18 mouse cellular contexts compared by ENCODE assay signal in genomic region chr17:80152767-80153630, GRCm38 (mm10). TPM values are rescaled to one million over a fixed set of nuclear protein-coding genes. Genes with fewer than 3 reads are reported as not detected.
DNase-seq lines count a peak whose midpoint lies in the region; ATAC-seq and TF ChIP-seq lines count a peak whose summit lies in the region.
"Had no signal": no experiment of that assay in that cellular context is flagged by ENCODE, and none has a peak within 500 bp of the region (broad histone marks: within the 10 kb centered on the region; RNA-seq: fewer than 3 reads in every experiment).

No protein-coding gene starts in this region.

- H3K9me3 ChIP-seq in liver, embryonic 11.5 days (ENCODE audit: control insufficient read depth, low read length), result no peaks in the 10 kb centered on the region
- no peaks in the 10 kb centered on the region for H3K9me3 ChIP-seq in liver, postnatal 0 days (ENCODE audit: low read length)
- no peaks in the 10 kb centered on the region for H3K9me3 ChIP-seq in MEL (replicated peaks; ENCODE audit: insufficient read depth, low read length)
- no peaks in the 10 kb centered on the region for H3K9me3 ChIP-seq in midbrain, embryonic 16.5 days (replicated peaks; ENCODE audit: control insufficient read depth, low read length, poor library complexity, severe bottlenecking)
- no peaks in the 10 kb centered on the region for H3K9me3 ChIP-seq in intestine, embryonic 16.5 days (ENCODE audit: control insufficient read depth, low read length)
- H3K9me3 ChIP-seq in heart, embryonic 11.5 days (replicated peaks; ENCODE audit: control insufficient read depth, low read length), result no peaks in the 10 kb centered on the region
- H3K9me3 ChIP-seq: embryonic facial prominence, embryonic 13.5 days; limb, embryonic 12.5 days had no signal

- H3K36me3 ChIP-seq in liver, embryonic 11.5 days (ENCODE audit: control insufficient read depth, insufficient read depth, low read length), result no peaks in the 10 kb centered on the region
- no peaks in the 10 kb centered on the region for H3K36me3 ChIP-seq in liver, postnatal 0 days (replicated peaks; ENCODE audit: insufficient read depth, low read length)
- no peaks in the 10 kb centered on the region for H3K36me3 ChIP-seq in MEL (ENCODE audit: control insufficient read depth in 1 of 2, insufficient read depth in 2 of 2, low read length in 2 of 2)
- H3K36me3 ChIP-seq in midbrain, embryonic 16.5 days (ENCODE audit: control insufficient read depth, insufficient read depth, low read length), result no peaks in the 10 kb centered on the region
- no peaks in the 10 kb centered on the region for H3K36me3 ChIP-seq in intestine, embryonic 16.5 days (ENCODE audit: control insufficient read depth, insufficient read depth, low read length)
- no peaks in the 10 kb centered on the region for H3K36me3 ChIP-seq in heart, embryonic 11.5 days (ENCODE audit: control insufficient read depth, insufficient read depth, low read length)
- H3K36me3 ChIP-seq: embryonic facial prominence, embryonic 13.5 days; limb, embryonic 12.5 days had no signal

- H3K9ac ChIP-seq in liver, embryonic 11.5 days (ENCODE audit: low read depth, low read length), result no peak overlapping the region
- H3K9ac ChIP-seq in liver, postnatal 0 days (replicated peaks), result no peak overlapping the region
- H3K9ac ChIP-seq in MEL (ENCODE audit: control insufficient read depth, low read depth, low read length, poor library complexity, severe bottlenecking), result no peak overlapping the region
- no peak overlapping the region for H3K9ac ChIP-seq in midbrain, embryonic 16.5 days (ENCODE audit: low read depth, low read length)
- no peak overlapping the region for H3K9ac ChIP-seq in intestine, embryonic 16.5 days (ENCODE audit: low read depth, low read length)
- no peak overlapping the region for H3K9ac ChIP-seq in heart, embryonic 11.5 days (ENCODE audit: low read depth, low read length)
- H3K9ac ChIP-seq: embryonic facial prominence, embryonic 13.5 days; hindbrain, embryonic 14.5 days; limb, embryonic 12.5 days; lung, embryonic 14.5 days had no signal

- TF ChIP-seq POLR2A in MEL (IDR thresholded peaks at IDR 0.05; ENCODE audit: control insufficient read depth in 1 of 2, insufficient read depth in 1 of 2, low read depth in 1 of 2, low read length in 2 of 2, poor library complexity in 1 of 2), result no peak

- no peak for TF ChIP-seq EP300 in liver, postnatal 0 days (IDR thresholded peaks at IDR 0.05; ENCODE audit: low read depth)
- TF ChIP-seq EP300 in MEL (IDR thresholded peaks at IDR 0.05; ENCODE audit: low read depth in 1 of 2, low read length in 2 of 2), result 0 out of 4 replicates have a peak, but pooled peaks of 1 of the 2 experiments have one; percentile 23

- H3K27ac ChIP-seq in liver, embryonic 11.5 days (ENCODE audit: low read depth, low read length), result no peak overlapping the region
- no peak overlapping the region for H3K27ac ChIP-seq in liver, postnatal 0 days (ENCODE audit: low read depth)
- no peak overlapping the region for H3K27ac ChIP-seq in MEL (ENCODE audit: control insufficient read depth, low read depth, low read length)
- no peak overlapping the region; the same call in 1 of the 2 replicates for H3K27ac ChIP-seq in midbrain, embryonic 16.5 days (ENCODE audit: low read length)
- H3K27ac ChIP-seq in intestine, embryonic 16.5 days (ENCODE audit: low read length), result no peak overlapping the region
- H3K27ac ChIP-seq in heart, embryonic 11.5 days (ENCODE audit: low read depth, low read length), result no peak overlapping the region
- H3K27ac ChIP-seq: embryonic facial prominence, embryonic 13.5 days; hindbrain, embryonic 14.5 days; limb, embryonic 12.5 days had no signal

- H3K4me1 ChIP-seq in liver, embryonic 11.5 days (replicated peaks; ENCODE audit: control insufficient read depth, insufficient read depth, low read length), result peaks cover 3% of the 10 kb centered on the region; the same call in 1 of the 2 replicates
- H3K4me1 ChIP-seq in liver, postnatal 0 days (ENCODE audit: insufficient read depth), result no peaks in the 10 kb centered on the region
- H3K4me1 ChIP-seq in MEL (ENCODE audit: control insufficient read depth in 1 of 2, insufficient read depth in 2 of 2, low read length in 2 of 2), result 0 out of 4 replicates have a peak, but pooled peaks cover 0 to 3% of the 10 kb centered on the region in 2 experiments
- H3K4me1 ChIP-seq in midbrain, embryonic 16.5 days (ENCODE audit: control insufficient read depth, insufficient read depth, low read length), result peaks cover 6% of the 10 kb centered on the region; the same call in 1 of the 2 replicates
- peaks cover 5% of the 10 kb centered on the region; the same call in 1 of the 2 replicates for H3K4me1 ChIP-seq in intestine, embryonic 16.5 days (ENCODE audit: control insufficient read depth, insufficient read depth, low read length)
- peaks cover 7% of the 10 kb centered on the region; the same call in 1 of the 2 replicates for H3K4me1 ChIP-seq in heart, embryonic 11.5 days (ENCODE audit: control insufficient read depth, insufficient read depth, low read length)
- H3K4me1 ChIP-seq: limb, embryonic 12.5 days had no signal

- H3K4me2 ChIP-seq in liver, embryonic 11.5 days, result no peak overlapping the region
- H3K4me2 ChIP-seq in liver, postnatal 0 days (ENCODE audit: low read depth, low read length), result no peak overlapping the region
- no peak overlapping the region for H3K4me2 ChIP-seq in midbrain, embryonic 16.5 days (ENCODE audit: low read length)
- no peak overlapping the region for H3K4me2 ChIP-seq in intestine, embryonic 16.5 days (ENCODE audit: low read depth, low read length)
- no peak overlapping the region for H3K4me2 ChIP-seq in heart, embryonic 11.5 days
- H3K4me2 ChIP-seq: embryonic facial prominence, embryonic 13.5 days; hindbrain, embryonic 14.5 days; limb, embryonic 12.5 days; lung, embryonic 14.5 days had no signal

- no peaks in the 10 kb centered on the region for H3K79me2 ChIP-seq in MEL (ENCODE audit: control insufficient read depth, insufficient read depth, low read length, poor library complexity)

- no peak overlapping the region for H3K4me3 ChIP-seq in liver, embryonic 11.5 days (ENCODE audit: low read depth, low read length)
- H3K4me3 ChIP-seq in liver, postnatal 0 days (ENCODE audit: low read depth, low read length), result no peak overlapping the region
- H3K4me3 ChIP-seq in MEL (ENCODE audit: control insufficient read depth in 1 of 2, insufficient read depth in 1 of 2, low read depth in 2 of 2, low read length in 2 of 2), result no peak overlapping the region
- H3K4me3 ChIP-seq in midbrain, embryonic 16.5 days (ENCODE audit: low read depth, low read length), result no peak overlapping the region
- H3K4me3 ChIP-seq in intestine, embryonic 16.5 days (ENCODE audit: low read length), result no peak overlapping the region
- H3K4me3 ChIP-seq in heart, embryonic 11.5 days (ENCODE audit: low read depth, low read length), result no peak overlapping the region
- H3K4me3 ChIP-seq: embryonic facial prominence, embryonic 13.5 days; limb, embryonic 12.5 days had no signal

- no peak for TF ChIP-seq RAD21 in MEL (IDR thresholded peaks at IDR 0.05; ENCODE audit: low read depth, low read length)

- no peak for DNase-seq in liver, embryonic 11.5 days (ENCODE audit: low spot score)
- no peak for DNase-seq in liver, postnatal 0 days
- peak; percentile 35 for DNase-seq in MEL (ENCODE audit: low read depth, low spot score)
- DNase-seq: cerebellum, adult 11 months; gastrocnemius, postnatal 10 days; heart, postnatal 10 days; kidney, adult 11 months; kidney, postnatal 10 days; lung, embryonic 14.5 days; thymus, postnatal 36 days had no signal

- WGBS in liver, embryonic 11.5 days, result 55% methylated on average over 12 of the region's 12 CpGs
- WGBS in liver, postnatal 0 days (ENCODE audit: insufficient replicate concordance), result 59% methylated on average over 12 of the region's 12 CpGs
- WGBS in midbrain, embryonic 16.5 days, result 62% methylated on average over 12 of the region's 12 CpGs
- 64% methylated on average over 12 of the region's 12 CpGs for WGBS in intestine, embryonic 16.5 days
- 63% methylated on average over 12 of the region's 12 CpGs for WGBS in heart, embryonic 11.5 days (ENCODE audit: insufficient replicate concordance)

- no peak for TF ChIP-seq CTCF in liver, postnatal 0 days (IDR thresholded peaks at IDR 0.05; ENCODE audit: low read depth)
- no peak for TF ChIP-seq CTCF in MEL (IDR thresholded peaks at IDR 0.05 in 2 of 3, conservative IDR thresholded peaks at IDR 0.05 in 1 of 3; ENCODE audit: control insufficient read depth in 1 of 3, insufficient read depth in 1 of 3, low read depth in 2 of 3, low read length in 3 of 3, poor library complexity in 1 of 3, severe bottlenecking in 1 of 3)

- ATAC-seq in liver, embryonic 11.5 days (replicated peaks; ENCODE audit: low FRiP score), result peak; percentile 60
- no peak for ATAC-seq in liver, postnatal 0 days
- peak; percentile 56 for ATAC-seq in granulocyte monocyte progenitor cell, adult 5-6 weeks (replicated peaks; ENCODE audit: poor library complexity, severe bottlenecking)
- peak; percentile 84 for ATAC-seq in midbrain, embryonic 16.5 days
- no peak for ATAC-seq in intestine, embryonic 16.5 days
- no peak for ATAC-seq in cerebellum, adult (ENCODE audit: insufficient number of reproducible peaks, low FRiP score, low TSS enrichment)
- no peak for ATAC-seq in heart, embryonic 11.5 days (replicated peaks; ENCODE audit: insufficient number of reproducible peaks, low FRiP score, low TSS enrichment)

- H3K27me3 ChIP-seq in liver, embryonic 11.5 days (replicated peaks; ENCODE audit: control insufficient read depth, insufficient read depth, low read length), result no peaks in the 10 kb centered on the region
- H3K27me3 ChIP-seq in liver, postnatal 0 days (ENCODE audit: insufficient read depth, low read length), result no peaks in the 10 kb centered on the region
- H3K27me3 ChIP-seq in MEL (ENCODE audit: control insufficient read depth in 1 of 2, insufficient read depth in 2 of 2, low read length in 2 of 2), result peaks cover 4 to 9% of the 10 kb centered on the region in 2 experiments
- no peaks in the 10 kb centered on the region for H3K27me3 ChIP-seq in midbrain, embryonic 16.5 days (ENCODE audit: control insufficient read depth, insufficient read depth, low read depth, low read length)
- H3K27me3 ChIP-seq in intestine, embryonic 16.5 days (replicated peaks; ENCODE audit: control insufficient read depth, insufficient read depth, low read length), result no peaks in the 10 kb centered on the region
- no peaks in the 10 kb centered on the region for H3K27me3 ChIP-seq in heart, embryonic 11.5 days (ENCODE audit: control insufficient read depth, insufficient read depth, low read length)
- H3K27me3 ChIP-seq: embryonic facial prominence, embryonic 13.5 days; limb, embryonic 12.5 days had no signal

RNA-seq across cellular contexts. Expression of gene Galm, which starts 25.7 kb away (rescaled TPM):
- 16.7 and 18.7 TPM in 2 replicates for polyA plus RNA-seq in liver, embryonic 11.5 days (2014; fragmentation: Nextera tagmentation; extraction: Ambion mirVana)
- polyA plus RNA-seq in liver, postnatal 0 days (2015; fragmentation: Nextera tagmentation; extraction: Ambion mirVana), result 47.0 and 47.8 TPM in 2 replicates
- not detected in 2 replicates for total RNA-seq in MEL (2012; rRNA removed)
- under 1 TPM in 1 of 2 experiments, not detected in 1; 0.15 TPM for polyA plus RNA-seq in MEL (2012; ENCODE audit: insufficient read depth in 1 of 2, insufficient read length in 2 of 2, low read depth in 1 of 2, low replicate concordance in 2 of 2, missing spikeins in 1 of 2)
- total RNA-seq in granulocyte monocyte progenitor cell, adult 5-6 weeks (2014; fragmentation: Nextera tagmentation), result 6.1 and 12.2 TPM in 2 replicates
- total RNA-seq in granulocyte monocyte progenitor cell, adult 5-6 weeks (2017), result 4.0 and 5.3 TPM in 2 replicates
- 1.4 and 2.0 TPM in 2 replicates for polyA plus RNA-seq in midbrain, embryonic 16.5 days (2015; fragmentation: Nextera tagmentation; extraction: Ambion mirVana)
- polyA plus RNA-seq in intestine, embryonic 16.5 days (2015; fragmentation: Nextera tagmentation; extraction: Ambion mirVana), result 101 and 113 TPM in 2 replicates
- polyA plus RNA-seq in heart, embryonic 11.5 days (2014; fragmentation: Nextera tagmentation; extraction: Ambion mirVana), result 7.5 and 9.4 TPM in 2 replicates

RNA-seq across cellular contexts. Expression of gene Srsf7, which starts 54.1 kb away (rescaled TPM):
- 649 and 673 TPM in 2 replicates for polyA plus RNA-seq in liver, embryonic 11.5 days (2014; fragmentation: Nextera tagmentation; extraction: Ambion mirVana)
- 131 and 142 TPM in 2 replicates for polyA plus RNA-seq in liver, postnatal 0 days (2015; fragmentation: Nextera tagmentation; extraction: Ambion mirVana)
- total RNA-seq in MEL (2012; rRNA removed), result 419 and 425 TPM in 2 replicates
- 100 to 1,000 TPM in 1 of 2 experiments, not detected in 1; 399 TPM for polyA plus RNA-seq in MEL (2012; ENCODE audit: insufficient read depth in 1 of 2, insufficient read length in 2 of 2, low read depth in 1 of 2, low replicate concordance in 2 of 2, missing spikeins in 1 of 2)
- total RNA-seq in granulocyte monocyte progenitor cell, adult 5-6 weeks (2014; fragmentation: Nextera tagmentation), result 481 and 582 TPM in 2 replicates
- total RNA-seq in granulocyte monocyte progenitor cell, adult 5-6 weeks (2017), result 445 and 565 TPM in 2 replicates
- polyA plus RNA-seq in midbrain, embryonic 16.5 days (2015; fragmentation: Nextera tagmentation; extraction: Ambion mirVana), result 395 and 441 TPM in 2 replicates
- polyA plus RNA-seq in intestine, embryonic 16.5 days (2015; fragmentation: Nextera tagmentation; extraction: Ambion mirVana), result 415 and 476 TPM in 2 replicates
- polyA plus RNA-seq in heart, embryonic 11.5 days (2014; fragmentation: Nextera tagmentation; extraction: Ambion mirVana), result 383 and 398 TPM in 2 replicates

RNA-seq across cellular contexts. Expression of gene Ttc39d, which starts 54.3 kb away (rescaled TPM):
- polyA plus RNA-seq in liver, embryonic 11.5 days (2014; fragmentation: Nextera tagmentation; extraction: Ambion mirVana), result not detected in 2 replicates
- polyA plus RNA-seq in liver, postnatal 0 days (2015; fragmentation: Nextera tagmentation; extraction: Ambion mirVana), result not detected in 2 replicates
- total RNA-seq in MEL (2012; rRNA removed), result not detected in 2 replicates
- not detected for polyA plus RNA-seq in MEL (2012; ENCODE audit: insufficient read depth in 1 of 2, insufficient read length in 2 of 2, low read depth in 1 of 2, low replicate concordance in 2 of 2, missing spikeins in 1 of 2)
- not detected in 2 replicates for total RNA-seq in granulocyte monocyte progenitor cell, adult 5-6 weeks (2014; fragmentation: Nextera tagmentation)
- not detected in 2 replicates for total RNA-seq in granulocyte monocyte progenitor cell, adult 5-6 weeks (2017)
- 0.11 and 0.30 TPM in 2 replicates for polyA plus RNA-seq in midbrain, embryonic 16.5 days (2015; fragmentation: Nextera tagmentation; extraction: Ambion mirVana)
- polyA plus RNA-seq in intestine, embryonic 16.5 days (2015; fragmentation: Nextera tagmentation; extraction: Ambion mirVana), result 0.07 TPM in 1 of 2 replicates, not detected in the other
- polyA plus RNA-seq in heart, embryonic 11.5 days (2014; fragmentation: Nextera tagmentation; extraction: Ambion mirVana), result 0.24 TPM in 1 of 2 replicates, not detected in the other
- total RNA-seq: gastrocnemius, postnatal 10 days; heart, postnatal 10 days had no signal
- polyA plus RNA-seq: embryonic facial prominence, embryonic 13.5 days; limb, embryonic 12.5 days; lung, embryonic 14.5 days had no signal

Comparison
In these comparisons a context has a peak if more than half of its experiments do, and no peak if none do; other contexts are left out.
1. ATAC-seq: peak in liver, embryonic 11.5 days (single experiment), granulocyte monocyte progenitor cell, adult 5-6 weeks (single experiment) and midbrain, embryonic 16.5 days (single experiment); none in liver, postnatal 0 days (single experiment), intestine, embryonic 16.5 days (single experiment), cerebellum, adult (single experiment) and heart, embryonic 11.5 days (single experiment).